8 mouse cellular contexts compared by ENCODE assay signal in genomic region chr5:150441690-150442089, GRCm38 (mm10).
A peak's percentile ranks its signal among the peaks of the same experiment; 100 is the strongest.
DNase-seq lines count a peak whose midpoint lies in the region; ATAC-seq and TF ChIP-seq lines count a peak whose summit lies in the region.

No protein-coding gene starts in this region.

- intact Hi-C loops in heart, adult 2 months (cut with DNase I) = loop anchor here (2.0 kb wide), 2 partner anchors 43 to 55 kb away; no protein-coding TSS in a partner anchor

- H3K4me2 ChIP-seq in limb, embryonic 11.5 days (ENCODE audit: low read depth, severe bottlenecking) = no peak overlapping the region

- no peaks in the 10 kb centered on the region for H3K27me3 ChIP-seq in heart, adult 2 months (ENCODE audit: control insufficient read depth, insufficient read depth, low read length)
- no peaks in the 10 kb centered on the region for H3K27me3 ChIP-seq in heart, embryonic 10.5 days (ENCODE audit: insufficient read depth, poor library complexity, severe bottlenecking)
- H3K27me3 ChIP-seq in limb, embryonic 11.5 days (ENCODE audit: control insufficient read depth, insufficient read depth, low read length) = 0 out of 2 replicates have a peak, but pooled peaks cover 4% of the 10 kb centered on the region

- H3K4me1 ChIP-seq in heart, adult 2 months (ENCODE audit: control insufficient read depth, insufficient read depth, low read length) = no peaks in the 10 kb centered on the region
- H3K4me1 ChIP-seq in heart, embryonic 10.5 days = 0 out of 2 replicates have a peak, but pooled peaks cover 4% of the 10 kb centered on the region
- peaks cover 5% of the 10 kb centered on the region; the same call in 1 of the 2 replicates for H3K4me1 ChIP-seq in limb, embryonic 11.5 days (ENCODE audit: control insufficient read depth, insufficient read depth, low read length)

- peaks cover 5% of the 10 kb centered on the region for H3K36me3 ChIP-seq in heart, adult 2 months (ENCODE audit: control insufficient read depth, insufficient read depth, low read length)
- peaks cover 46% of the 10 kb centered on the region for H3K36me3 ChIP-seq in heart, embryonic 10.5 days
- H3K36me3 ChIP-seq in limb, embryonic 11.5 days (ENCODE audit: control insufficient read depth, insufficient read depth, low read length) = no peaks in the 10 kb centered on the region

- no peaks in the 10 kb centered on the region for H3K9me3 ChIP-seq in heart, embryonic 10.5 days
- no peaks in the 10 kb centered on the region for H3K9me3 ChIP-seq in limb, embryonic 11.5 days (ENCODE audit: control insufficient read depth, low read length)

- DNase-seq in heart, adult 2 months = peak in 1 of 2 experiments; percentile 54
- no peak for DNase-seq in heart, embryonic 10.5 days (ENCODE audit: low spot score)
- DNase-seq in right cerebral cortex, postnatal 4 days = peak; percentile 44
- DNase-seq in right cerebral cortex, adult 18-20 months = no peak
- peak; percentile 37 to 60 for DNase-seq in cerebellum, postnatal 10 days
- peak; percentile 82 for DNase-seq in limb, embryonic 11.5 days (ENCODE audit: low spot score)
- peak; percentile 29 to 68 for DNase-seq in spleen, postnatal 10 days (ENCODE audit: low spot score in 2 of 2)
- no peak for DNase-seq in ovary, postnatal 36 days (ENCODE audit: low spot score)

- H3K27ac ChIP-seq in heart, adult 2 months = no peak overlapping the region
- H3K27ac ChIP-seq in heart, embryonic 10.5 days = no peak overlapping the region
- no peak overlapping the region for H3K27ac ChIP-seq in limb, embryonic 11.5 days (replicated peaks; ENCODE audit: low read depth, low read length)

- no peak overlapping the region for H3K4me3 ChIP-seq in heart, adult 2 months
- H3K4me3 ChIP-seq in heart, embryonic 10.5 days = no peak overlapping the region
- no peak overlapping the region for H3K4me3 ChIP-seq in limb, embryonic 11.5 days (ENCODE audit: low read depth, low read length)

- no peak for TF ChIP-seq EP300 in heart, adult 2 months (IDR thresholded peaks at IDR 0.05; ENCODE audit: insufficient read depth, low read depth, low read length)

- H3K79me2 ChIP-seq in heart, adult 2 months (replicated peaks; ENCODE audit: control insufficient read depth, insufficient read depth, low read length) = no peaks in the 10 kb centered on the region

- no peak overlapping the region for H3K9ac ChIP-seq in heart, adult 2 months (ENCODE audit: low read depth, low read length)
- no peak overlapping the region for H3K9ac ChIP-seq in limb, embryonic 11.5 days (ENCODE audit: low read length)

- peak; percentile 86 for TF ChIP-seq CTCF in heart, adult 2 months (IDR thresholded peaks at IDR 0.05)

- TF ChIP-seq POLR2A in heart, adult 2 months (IDR thresholded peaks at IDR 0.05; ENCODE audit: insufficient read depth, low read depth, low read length) = no peak

- ATAC-seq in limb, embryonic 11.5 days (ENCODE audit: insufficient number of reproducible peaks, low FRiP score, low TSS enrichment, low read depth) = no peak

- 43% methylated on average over 7 of the region's 7 CpGs for WGBS in heart, adult 2 months
- 37% methylated on average over 7 of the region's 7 CpGs for WGBS in heart, embryonic 10.5 days
- 33% methylated on average over 7 of the region's 7 CpGs for WGBS in limb, embryonic 11.5 days

Comparison
In these comparisons a context has a peak if more than half of its experiments do, and no peak if none do; other contexts are left out.
1. DNase-seq: peak in right cerebral cortex, postnatal 4 days (single experiment), cerebellum, postnatal 10 days (2 of 2), limb, embryonic 11.5 days (single experiment) and spleen, postnatal 10 days (2 of 2); none in heart, embryonic 10.5 days (single experiment), right cerebral cortex, adult 18-20 months (single experiment) and ovary, postnatal 36 days (single experiment).